Mouse (Mus musculus) embryo, embryonic 10 days (tissue): ENCODE results near the gene Syt10.
"Not testable (repeated sequence)": the region's sequence is repeated elsewhere in the genome, so short reads cannot be mapped to it uniquely, and the experiment has no call there.

Experiments used
- DNase-seq: peaks from one replicate; pipeline ENCODE4 v3.0.0-alpha.2; 2015; ENCODE audit warnings: low spot score

Gene Syt10

GRCm38 (mm10) chr15:89841364-89842017 lies at the start of gene Syt10:
Gene Syt10 (minus strand): TSS chr15:89841860.
- DNase-seq = peak; percentile 40

GRCm38 (mm10) chr15:89883799-89884198 lies 42.1 kb upstream of the Syt10 start:
- DNase-seq = no peak

GRCm38 (mm10) chr15:89878981-89879380 lies 37.3 kb upstream of the Syt10 start:
- DNase-seq = no peak

GRCm38 (mm10) chr15:89816098-89816497 lies 25.6 kb downstream of the Syt10 start:
- peak; percentile 80 for DNase-seq

- DNase-seq = no peak
These were observed 37.2 kb downstream of the Syt10 start for GRCm38 (mm10) chr15:89804478-89804877.

- DNase-seq = no peak
These were observed 61.7 kb downstream of the Syt10 start for GRCm38 (mm10) chr15:89779928-89780327.

- not testable (repeated sequence) for DNase-seq
These were observed 75.6 kb downstream of the Syt10 start for GRCm38 (mm10) chr15:89766016-89766415.

- no peak for DNase-seq
These were observed 108.0 kb downstream of the Syt10 start for GRCm38 (mm10) chr15:89733611-89734010.
